In genomic region chr2:124641194-124641558, GRCm38 (mm10) we compare ENCODE assay signal across 9 mouse cellular contexts.
DNase-seq lines count a peak whose midpoint lies in the region; ATAC-seq lines count a peak whose summit lies in the region.
"Had no signal": no experiment of that assay in that cellular context is flagged by ENCODE, and none has a peak within 500 bp of the region (broad histone marks: within the 10 kb centered on the region; RNA-seq: fewer than 3 reads in every experiment).

No protein-coding gene starts in this region.

- H3K27ac ChIP-seq in forebrain, embryonic 13.5 days: no peak overlapping the region
- no peak overlapping the region for H3K27ac ChIP-seq in forebrain, embryonic 12.5 days
- no peak overlapping the region for H3K27ac ChIP-seq in neural tube, embryonic 11.5 days (ENCODE audit: low read depth, low read length)
- no peak overlapping the region for H3K27ac ChIP-seq in hindbrain, embryonic 11.5 days (ENCODE audit: low read depth, low read length)
- H3K27ac ChIP-seq: left cerebral cortex, adult 2 months had no signal

- H3K9ac ChIP-seq in forebrain, embryonic 13.5 days: no peak overlapping the region
- H3K9ac ChIP-seq in forebrain, embryonic 12.5 days: no peak overlapping the region
- H3K9ac ChIP-seq in neural tube, embryonic 11.5 days (ENCODE audit: low read length): no peak overlapping the region
- H3K9ac ChIP-seq in hindbrain, embryonic 11.5 days (ENCODE audit: low read depth, low read length): no peak overlapping the region

- intact Hi-C loops in heart, postnatal 10 days (cut with DNase I): no loop called here

- no peak overlapping the region for H3K4me2 ChIP-seq in forebrain, embryonic 13.5 days
- no peak overlapping the region for H3K4me2 ChIP-seq in forebrain, embryonic 12.5 days
- H3K4me2 ChIP-seq in neural tube, embryonic 11.5 days (ENCODE audit: low read depth): no peak overlapping the region
- no peak overlapping the region for H3K4me2 ChIP-seq in hindbrain, embryonic 11.5 days (replicated peaks; ENCODE audit: low read depth, low read length)

- no peaks in the 10 kb centered on the region for H3K27me3 ChIP-seq in forebrain, embryonic 13.5 days
- no peaks in the 10 kb centered on the region for H3K27me3 ChIP-seq in forebrain, embryonic 12.5 days
- no peaks in the 10 kb centered on the region for H3K27me3 ChIP-seq in neural tube, embryonic 11.5 days (ENCODE audit: control insufficient read depth, insufficient read depth, low read length)
- H3K27me3 ChIP-seq in hindbrain, embryonic 11.5 days (ENCODE audit: control insufficient read depth, insufficient read depth, low read length): no peaks in the 10 kb centered on the region

- H3K9me3 ChIP-seq in forebrain, embryonic 13.5 days (replicated peaks): no peaks in the 10 kb centered on the region
- H3K9me3 ChIP-seq in forebrain, embryonic 12.5 days: no peaks in the 10 kb centered on the region
- no peaks in the 10 kb centered on the region for H3K9me3 ChIP-seq in neural tube, embryonic 11.5 days (ENCODE audit: control insufficient read depth, low read length)
- H3K9me3 ChIP-seq in hindbrain, embryonic 11.5 days (ENCODE audit: control insufficient read depth, low read length): no peaks in the 10 kb centered on the region

- peak; percentile 48; the same call in 1 of the 2 replicates for ATAC-seq in forebrain, embryonic 13.5 days
- ATAC-seq in forebrain, embryonic 12.5 days (ENCODE audit: low FRiP score): no peak
- no peak for ATAC-seq in neural tube, embryonic 11.5 days (ENCODE audit: insufficient read depth, low FRiP score, low TSS enrichment)
- ATAC-seq in hindbrain, embryonic 11.5 days (ENCODE audit: low FRiP score): peak; percentile 44

- DNase-seq in neural tube, embryonic 11.5 days (ENCODE audit: low spot score): peak; percentile 13
- DNase-seq in neural tube, embryonic 10.5 days (ENCODE audit: extremely low spot score, low spot score): no peak
- DNase-seq in hindbrain, embryonic 11.5 days (ENCODE audit: low spot score): peak; percentile 24
- no peak for DNase-seq in lung, postnatal 14 days
- DNase-seq in thymus, postnatal 25 days: no peak
- no peak for DNase-seq in heart, postnatal 10 days

- H3K4me1 ChIP-seq in forebrain, embryonic 13.5 days: peaks cover 29% of the 10 kb centered on the region
- peaks cover 19% of the 10 kb centered on the region for H3K4me1 ChIP-seq in forebrain, embryonic 12.5 days
- H3K4me1 ChIP-seq in neural tube, embryonic 11.5 days (ENCODE audit: control insufficient read depth, insufficient read depth, low read length): peaks cover 6% of the 10 kb centered on the region
- H3K4me1 ChIP-seq in hindbrain, embryonic 11.5 days (replicated peaks; ENCODE audit: control insufficient read depth, insufficient read depth, low read length): no peaks in the 10 kb centered on the region

- 16% methylated on average over 5 of the region's 5 CpGs for WGBS in forebrain, embryonic 13.5 days
- WGBS in forebrain, embryonic 12.5 days: 21% methylated on average over 5 of the region's 5 CpGs
- 23% methylated on average over 5 of the region's 5 CpGs for WGBS in neural tube, embryonic 11.5 days
- WGBS in hindbrain, embryonic 11.5 days: 26% methylated on average over 5 of the region's 5 CpGs

- H3K4me3 ChIP-seq in forebrain, embryonic 13.5 days: no peak overlapping the region
- no peak overlapping the region for H3K4me3 ChIP-seq in forebrain, embryonic 12.5 days (replicated peaks)
- no peak overlapping the region for H3K4me3 ChIP-seq in neural tube, embryonic 11.5 days (ENCODE audit: low read depth, low read length)
- no peak overlapping the region for H3K4me3 ChIP-seq in hindbrain, embryonic 11.5 days (ENCODE audit: low read depth, low read length)
- H3K4me3 ChIP-seq: left cerebral cortex, adult 2 months had no signal

- no peaks in the 10 kb centered on the region for H3K36me3 ChIP-seq in forebrain, embryonic 13.5 days (ENCODE audit: poor library complexity, severe bottlenecking)
- no peaks in the 10 kb centered on the region for H3K36me3 ChIP-seq in forebrain, embryonic 12.5 days (replicated peaks)
- H3K36me3 ChIP-seq in neural tube, embryonic 11.5 days (ENCODE audit: control insufficient read depth, insufficient read depth, low read length): no peaks in the 10 kb centered on the region
- no peaks in the 10 kb centered on the region for H3K36me3 ChIP-seq in hindbrain, embryonic 11.5 days (ENCODE audit: control insufficient read depth, insufficient read depth, low read length)

Comparison
In these comparisons a context has a peak if more than half of its experiments do, and no peak if none do; other contexts are left out.
1. ATAC-seq: peak in forebrain, embryonic 13.5 days (single experiment) and hindbrain, embryonic 11.5 days (single experiment); none in forebrain, embryonic 12.5 days (single experiment) and neural tube, embryonic 11.5 days (single experiment).
2. DNase-seq: peak in neural tube, embryonic 11.5 days (single experiment) and hindbrain, embryonic 11.5 days (single experiment); none in neural tube, embryonic 10.5 days (single experiment), lung, postnatal 14 days (single experiment), thymus, postnatal 25 days (single experiment) and heart, postnatal 10 days (0 of 2).